Mouse (Mus musculus) c-Kit-positive CD71-positive TER-119-positive erythroid progenitor cells, embryonic 14.5 days (primary cell): ENCODE measurements around the gene Kremen1.

Experiments used
- DNase-seq: peaks from one replicate; pipeline ENCODE4 v3.0.0-alpha.2; 2013; ENCODE audit warnings: low spot score

Kremen1 gene

DNA sequence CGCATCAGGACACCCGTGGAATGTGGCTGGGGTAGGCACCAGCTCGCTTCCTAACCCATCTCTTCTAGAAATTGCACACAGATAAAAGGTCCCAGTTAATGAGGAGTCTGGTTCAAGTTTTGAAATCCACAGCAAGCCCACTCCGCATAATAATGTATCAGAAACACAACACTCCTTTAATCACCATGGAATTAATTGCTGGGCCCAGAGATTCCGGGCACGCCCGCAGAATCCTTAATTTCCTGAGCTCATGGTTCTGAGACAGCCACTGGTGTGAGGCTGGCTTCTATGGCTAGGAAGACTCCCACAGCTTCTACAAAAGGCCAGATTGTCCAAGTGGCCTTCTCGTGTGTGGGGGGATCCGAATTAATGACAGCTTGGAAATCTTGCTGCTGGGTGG lies 94.0 kb downstream of the Kremen1 start:
- DNase-seq = no peak

DNA sequence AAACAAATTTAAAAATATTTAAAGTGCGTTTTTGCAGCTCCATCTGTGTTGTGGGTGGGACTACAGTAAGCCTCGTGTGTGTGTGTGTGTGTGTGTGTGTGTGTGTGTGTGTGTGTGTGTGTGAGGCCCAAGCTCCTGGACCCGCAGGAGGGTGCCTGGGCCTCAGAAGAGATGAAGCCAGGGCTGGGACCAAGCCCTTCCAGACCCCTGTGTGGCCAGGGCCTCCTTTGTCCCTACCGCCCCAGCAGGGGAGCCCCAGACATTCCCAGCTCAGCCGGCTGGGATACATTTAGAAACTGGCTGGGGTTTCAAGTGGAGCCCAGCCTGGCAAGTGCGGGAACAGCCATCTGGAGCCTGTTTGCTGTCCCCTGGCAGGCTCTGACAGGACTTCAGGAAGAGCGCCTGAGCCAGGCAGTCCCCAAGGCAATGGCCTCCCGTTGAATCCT lies 95.9 kb downstream of the Kremen1 start:
- DNase-seq = no peak

DNA sequence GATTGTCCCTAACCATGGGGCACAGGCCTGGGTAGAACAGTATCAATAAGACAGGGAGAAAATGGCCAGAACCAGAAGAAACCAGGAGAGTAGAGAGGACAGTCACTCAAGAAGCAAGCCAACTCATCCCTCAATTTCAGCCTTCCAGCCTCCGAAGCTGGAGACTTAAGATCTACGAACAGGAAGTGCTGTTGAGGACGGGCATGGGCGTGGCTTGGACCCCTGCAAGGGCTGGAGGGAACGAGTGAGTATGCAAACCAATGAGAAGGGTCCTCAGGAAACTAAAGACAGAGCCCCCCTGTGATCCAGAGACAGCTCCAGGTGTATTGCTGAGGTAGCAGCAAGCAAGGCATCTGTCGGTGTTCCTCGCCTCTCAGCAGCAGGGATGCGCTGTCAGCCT lies 97.0 kb downstream of the Kremen1 start:
- no peak for DNase-seq

DNA sequence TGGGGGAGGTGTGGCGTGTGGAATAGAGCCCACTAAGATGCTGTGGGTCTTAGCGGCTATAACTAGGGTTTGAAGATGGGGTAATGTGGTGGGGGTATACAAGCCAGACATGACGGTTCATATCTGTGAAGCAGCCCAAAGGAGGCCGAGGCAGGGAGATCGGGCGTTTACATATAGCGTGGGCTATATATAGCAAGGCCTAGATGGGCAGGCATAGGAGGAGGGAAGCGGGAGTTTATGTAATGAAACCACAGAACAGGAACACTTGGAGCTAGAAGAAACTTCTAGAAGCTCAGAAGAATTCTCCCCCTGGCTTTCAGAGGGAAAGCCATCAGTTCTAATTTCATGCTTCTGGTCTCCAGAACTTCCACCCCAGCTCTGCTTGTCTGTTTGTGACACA lies 97.9 kb downstream of the Kremen1 start:
- no peak for DNase-seq

DNA sequence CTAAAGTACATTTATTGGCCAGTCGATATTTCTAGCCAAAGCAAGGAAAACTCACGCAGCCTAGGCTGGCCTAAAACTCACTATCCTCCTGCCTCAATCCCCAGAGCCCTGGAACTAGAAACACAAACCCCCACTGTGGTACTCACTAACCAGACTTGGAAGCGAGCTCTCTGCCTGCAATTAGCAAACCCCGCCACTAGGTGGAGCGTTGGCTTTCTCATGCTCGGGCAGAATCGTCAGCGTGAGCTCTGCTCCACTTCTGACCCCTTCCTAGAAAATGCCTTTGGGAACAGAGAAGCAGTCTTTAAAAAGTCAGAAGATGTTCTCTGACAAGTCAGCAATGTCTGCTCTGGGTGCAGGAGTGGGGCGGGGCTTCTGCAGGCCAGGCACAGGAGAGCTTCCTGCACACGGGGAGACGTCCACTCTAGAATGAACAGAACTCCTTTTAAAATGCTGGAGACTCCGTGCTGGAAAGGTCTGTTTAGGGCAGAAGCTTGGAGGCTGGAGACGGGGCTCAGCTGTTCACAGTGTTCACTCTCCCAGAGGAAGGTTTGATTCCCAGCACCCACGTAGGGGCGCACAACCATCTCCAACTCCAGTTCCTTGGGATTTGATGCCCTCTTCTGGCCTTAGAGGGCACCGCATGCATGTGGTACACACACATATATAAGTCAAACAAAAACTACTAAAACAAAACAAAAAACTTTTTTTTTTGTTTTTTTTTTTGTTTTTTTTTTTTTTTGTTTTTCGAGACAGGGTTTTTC lies 100.5 kb downstream of the Kremen1 start:
- peak; percentile 47 for DNase-seq

DNA sequence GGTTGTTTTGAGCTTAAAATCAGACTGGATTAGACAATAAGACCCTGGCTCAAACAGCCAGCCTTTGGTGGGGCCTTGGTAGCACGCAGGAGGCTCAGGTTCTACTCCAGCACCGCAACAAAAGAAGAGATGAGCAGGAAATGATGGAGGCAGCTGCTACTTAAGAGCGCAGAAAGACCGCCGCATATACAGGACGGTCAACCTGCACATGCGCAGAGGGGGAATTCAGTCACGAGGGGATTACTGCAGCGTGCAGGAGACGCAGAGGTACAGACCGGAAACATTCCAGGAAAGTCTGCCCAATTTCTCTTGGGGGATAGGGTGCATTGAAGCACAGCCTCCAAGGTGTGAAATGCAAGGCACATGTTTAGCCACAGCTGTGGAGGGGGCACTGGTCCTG lies 103.3 kb downstream of the Kremen1 start:
- DNase-seq = no peak

DNA sequence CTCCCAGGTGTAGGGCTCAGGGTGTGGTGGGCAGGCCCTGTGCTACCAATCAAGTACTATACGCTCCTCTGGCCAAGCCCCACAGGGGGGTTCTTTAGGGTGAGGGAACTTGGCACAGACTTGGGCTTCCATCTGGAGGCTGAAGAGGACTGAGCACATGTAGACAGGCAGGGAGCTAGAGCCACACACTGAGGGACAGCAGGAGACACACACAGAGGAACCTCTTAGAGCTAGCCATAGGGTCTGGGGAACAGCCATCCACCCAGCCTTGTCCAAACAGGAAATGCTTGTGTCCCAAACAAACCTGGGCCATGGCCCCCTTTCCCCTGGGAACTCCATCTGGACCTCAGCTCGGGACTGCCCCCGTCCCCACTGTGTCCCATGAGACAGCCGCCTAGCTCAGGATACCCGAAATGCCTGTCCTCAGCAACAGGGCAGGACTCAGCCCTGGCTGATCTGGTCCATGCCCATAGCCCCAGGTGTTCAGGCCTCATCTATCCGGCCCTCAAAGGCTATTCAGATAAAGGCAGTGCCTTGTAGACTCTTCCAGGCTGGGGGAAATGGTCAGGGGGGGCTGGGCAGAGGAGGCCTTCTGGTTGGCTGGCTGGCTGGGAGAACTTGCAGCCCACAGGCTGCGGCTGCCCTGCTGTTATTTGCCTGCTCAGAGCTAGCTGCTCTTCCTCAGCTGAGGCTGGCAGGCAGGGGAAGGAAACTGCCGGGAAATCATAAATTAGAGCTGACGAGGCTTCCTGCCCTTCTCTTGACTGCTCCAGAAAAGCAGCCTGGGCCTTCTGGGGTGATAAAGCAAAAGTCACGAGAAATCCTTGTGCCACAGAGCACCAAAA lies 106.2 kb downstream of the Kremen1 start:
- no peak for DNase-seq

DNA sequence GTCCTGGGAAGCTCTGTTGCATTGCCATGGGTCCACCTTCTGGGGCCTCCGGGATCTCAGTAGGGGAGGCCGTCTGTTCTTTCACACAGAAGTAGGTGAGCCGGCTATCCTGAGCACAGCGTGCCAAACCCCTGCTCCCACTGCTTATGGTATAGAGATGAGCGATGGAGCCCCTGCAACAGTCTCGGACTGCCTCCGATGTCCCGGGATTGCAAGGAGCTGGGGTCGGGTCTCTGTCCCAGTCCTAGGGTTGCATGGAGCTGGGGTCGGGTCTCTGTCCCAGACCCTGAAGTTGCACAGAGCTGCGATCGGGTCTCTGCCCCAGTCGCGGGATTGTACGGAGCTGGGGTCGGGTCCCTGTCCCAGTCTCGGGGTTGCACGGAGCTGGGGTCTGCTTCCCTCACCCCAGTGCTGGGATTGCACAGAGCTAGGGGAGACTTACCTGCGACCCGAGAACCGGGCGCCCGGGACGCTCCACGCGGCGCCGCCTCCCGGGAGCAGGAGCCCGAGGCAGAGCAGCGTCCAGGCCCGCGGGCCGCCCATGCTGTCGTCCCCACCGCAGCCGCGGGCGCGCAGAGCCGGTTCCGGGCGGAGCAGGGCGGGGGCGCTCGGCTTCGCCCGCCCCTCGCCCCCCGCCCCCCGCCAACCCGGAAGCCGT lies 109.5 kb downstream of the Kremen1 start, which contains the start of gene Emid1:
Emid1 (minus strand) TSS at position 578 of the 658 bp plus-strand sequence.
- no peak for DNase-seq

DNA sequence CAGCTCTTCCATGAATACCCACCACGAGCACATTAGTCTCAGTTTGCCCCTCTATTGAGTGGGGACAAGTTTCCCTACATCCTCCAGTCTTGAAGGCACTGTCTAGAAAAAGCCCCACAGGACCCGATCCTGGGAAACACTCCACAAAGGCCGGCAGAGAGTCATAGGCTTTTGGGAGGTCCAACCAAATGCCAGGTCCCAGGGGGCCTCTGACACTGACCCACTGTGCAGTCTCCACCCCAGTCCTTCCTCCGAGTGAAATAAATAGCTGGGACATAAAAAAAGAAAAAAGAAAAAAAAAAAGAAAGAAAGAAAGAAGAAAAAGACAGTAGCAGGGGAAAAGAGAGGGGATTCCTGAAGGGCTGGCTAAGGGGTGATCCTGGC lies 110.1 kb downstream of the Kremen1 start:
- DNase-seq = no peak

DNA sequence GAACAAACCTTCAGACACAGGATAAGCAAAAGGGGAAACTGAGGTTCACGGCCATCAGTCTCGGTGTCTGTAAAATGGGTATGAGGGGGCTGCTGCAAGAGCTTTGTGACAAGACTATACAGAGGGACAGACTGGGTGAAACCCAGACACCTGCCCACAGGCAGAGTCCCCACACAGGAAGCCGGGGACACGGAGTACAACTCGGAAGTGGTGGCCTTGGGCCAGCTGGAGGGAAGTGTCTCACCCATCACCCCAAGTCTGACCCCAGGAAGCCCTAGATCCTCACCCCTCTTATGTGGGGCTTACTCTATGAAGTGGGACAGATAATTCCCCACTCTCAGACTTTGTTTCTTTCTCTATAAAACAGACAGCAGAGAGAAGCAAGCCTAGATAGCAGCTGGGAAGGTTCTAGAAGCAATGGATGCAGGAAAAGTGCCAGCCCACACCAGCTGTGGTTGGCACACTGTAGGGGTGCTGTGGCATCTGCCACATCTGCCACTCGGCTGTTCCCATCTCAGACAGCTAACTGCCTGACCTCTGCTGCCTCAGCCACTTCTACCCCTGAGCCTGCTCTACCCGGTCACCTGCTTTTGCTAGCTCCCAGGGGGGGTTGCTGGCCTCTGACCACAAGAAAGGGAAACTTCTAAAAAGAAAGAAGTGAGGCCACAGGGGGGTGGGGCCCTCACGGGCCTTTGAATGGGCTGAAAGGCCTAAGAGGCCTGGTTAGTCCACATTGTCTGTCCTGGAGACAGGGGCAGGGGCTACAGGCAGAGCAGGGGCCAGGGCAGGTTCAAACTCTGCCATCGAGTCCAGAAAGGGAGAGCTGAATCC lies 110.7 kb downstream of the Kremen1 start:
- DNase-seq = no peak

DNA sequence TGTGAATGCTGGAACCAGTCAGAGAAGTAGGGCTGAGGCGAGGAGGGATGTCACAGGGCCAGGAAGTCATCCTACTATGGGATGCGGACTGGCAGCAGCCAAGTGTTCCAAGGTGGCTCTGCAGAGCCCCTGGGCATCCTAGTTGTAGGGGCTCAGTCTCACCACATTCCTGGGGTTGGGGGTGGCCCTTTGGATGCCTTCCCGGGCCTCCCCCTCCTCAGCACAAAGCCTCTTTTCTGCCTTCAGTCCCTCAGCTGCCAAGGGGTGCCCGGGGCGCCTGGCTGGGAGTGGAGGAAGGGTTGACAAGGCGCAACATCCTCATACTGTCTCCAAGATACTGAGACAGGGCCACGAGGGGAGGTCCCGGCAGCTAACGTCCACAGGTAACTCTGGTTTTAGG lies 111.4 kb downstream of the Kremen1 start:
- DNase-seq = no peak

DNA sequence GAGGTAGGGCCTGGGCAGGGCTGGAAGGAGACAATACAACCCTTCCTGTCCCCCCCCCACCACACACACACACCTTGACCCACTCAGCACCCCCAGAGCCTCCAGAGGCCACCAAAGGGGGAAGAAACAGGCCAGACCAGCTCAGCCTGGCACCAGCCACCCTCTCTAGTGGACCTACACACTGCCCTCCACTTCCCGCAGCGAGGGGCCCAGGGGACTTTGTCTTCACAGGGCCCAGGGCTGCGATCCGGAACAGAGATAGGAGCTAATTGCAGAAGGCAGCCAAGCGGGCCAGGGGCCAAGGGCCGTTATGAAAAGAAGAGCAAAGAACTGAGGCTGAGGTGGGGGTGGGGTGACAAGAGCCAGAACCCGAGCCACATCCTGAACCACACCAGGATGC lies 112.1 kb downstream of the Kremen1 start:
- DNase-seq = no peak

DNA sequence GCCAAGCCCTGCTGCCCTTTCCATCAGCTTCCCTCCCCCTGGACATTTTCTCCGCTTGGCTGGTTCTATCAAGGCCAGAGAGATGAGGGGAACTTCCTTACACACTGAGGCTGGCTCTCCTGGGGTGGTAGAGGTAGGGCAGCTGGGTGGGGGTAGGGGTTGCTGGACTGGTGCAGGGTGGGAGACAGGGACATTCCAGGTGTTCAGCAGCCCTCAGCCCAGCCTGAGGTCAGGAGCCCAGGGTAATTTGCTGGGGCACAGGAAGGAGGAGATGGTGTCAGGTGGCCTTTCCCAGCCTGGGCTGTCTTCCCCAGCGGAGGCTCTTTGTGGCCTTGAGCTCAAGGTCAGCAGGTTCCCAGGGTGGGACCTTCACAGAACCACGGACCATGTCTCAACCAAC lies 115.8 kb downstream of the Kremen1 start:
- DNase-seq = no peak

DNA sequence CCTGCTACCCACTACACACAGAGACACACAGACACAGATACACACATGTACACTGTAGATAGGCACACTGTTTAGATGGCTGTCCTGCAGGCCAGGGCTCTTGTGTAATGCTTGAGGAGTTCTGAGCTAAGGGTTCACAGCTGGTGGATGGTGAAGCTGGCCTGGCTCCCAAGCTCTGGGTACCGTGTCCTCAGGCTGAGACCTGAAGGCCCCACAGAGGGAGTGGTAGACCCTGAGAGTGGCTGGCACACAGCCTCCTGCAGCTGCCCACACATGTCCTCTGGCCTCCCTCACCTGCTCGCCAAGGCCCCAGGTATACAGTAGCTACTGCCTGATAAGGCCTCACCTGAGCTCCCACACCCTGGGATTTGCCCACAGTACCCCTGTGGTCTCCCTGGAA lies 119.4 kb downstream of the Kremen1 start:
- no peak for DNase-seq
